ENCODE assay signal across 11 mouse cellular contexts in the genomic region with DNA sequence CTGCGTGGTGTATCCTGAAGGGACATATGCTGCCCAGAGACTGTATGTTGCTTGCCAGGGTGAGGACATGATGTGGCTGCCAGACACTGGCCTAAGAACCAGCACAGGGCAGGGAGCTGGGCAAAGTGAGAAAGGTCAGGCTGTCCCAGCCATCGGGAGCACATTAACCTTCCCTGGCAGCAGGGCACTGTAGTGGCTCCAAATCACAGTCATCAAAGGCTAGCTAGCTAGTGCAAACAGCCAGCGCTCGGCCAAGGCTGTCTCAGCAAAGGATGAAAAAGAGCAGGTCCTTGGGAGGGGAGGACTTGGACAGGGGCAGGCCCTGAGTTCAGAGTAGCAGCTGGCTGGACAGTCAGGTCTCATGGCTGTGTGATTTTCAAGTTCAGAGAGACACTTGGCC.
DNase-seq lines count a peak whose midpoint lies in the region; TF ChIP-seq lines count a peak whose summit lies in the region.
"Had no signal": no experiment of that assay in that cellular context is flagged by ENCODE, and none has a peak within 500 bp of the region (broad histone marks: within the 10 kb centered on the region; RNA-seq: fewer than 3 reads in every experiment).

No protein-coding gene starts in this region.

- DNase-seq in liver, adult 2 months (ENCODE audit: extremely low read depth, low read depth, low spot score) = peak; percentile 99
- no peak for DNase-seq in liver
- DNase-seq in gastrocnemius, postnatal 25 days = peak; percentile 94
- peak; percentile 39 to 51 for DNase-seq in kidney, adult 8-10 months
- peak; percentile 85 for DNase-seq in ovary, adult 18-20 months (ENCODE audit: low spot score)
- DNase-seq in layer of hippocampus, postnatal 36 days = no peak
- DNase-seq in midbrain, embryonic 10.5 days (ENCODE audit: low spot score) = no peak
- no peak for DNase-seq in frontal cortex, postnatal 14 days (ENCODE audit: low spot score in 2 of 2)
- DNase-seq: embryo, embryonic 11 days; left cerebral cortex, postnatal 4 days had no signal

- no peaks in the 10 kb centered on the region for H3K36me3 ChIP-seq in liver, adult 2 months (ENCODE audit: control insufficient read depth, insufficient read depth, low read length)
- no peaks in the 10 kb centered on the region for H3K36me3 ChIP-seq in midbrain, embryonic 10.5 days
- H3K36me3 ChIP-seq: midbrain, embryonic 15.5 days had no signal

- no peaks in the 10 kb centered on the region for H3K27me3 ChIP-seq in liver, adult 2 months (ENCODE audit: control insufficient read depth, insufficient read depth, low read length)
- no peaks in the 10 kb centered on the region for H3K27me3 ChIP-seq in midbrain, embryonic 10.5 days (ENCODE audit: low read depth, poor library complexity, severe bottlenecking)
- H3K27me3 ChIP-seq: midbrain, embryonic 15.5 days had no signal

- 18% methylated on average over 4 of the region's 4 CpGs for WGBS in liver, adult 2 months
- 89% methylated on average over 4 of the region's 4 CpGs for WGBS in midbrain, embryonic 10.5 days

- TF ChIP-seq POLR2A in liver, adult 2 months (IDR thresholded peaks at IDR 0.05; ENCODE audit: extremely low read depth, insufficient read depth, low read length) = no peak

- no peak for TF ChIP-seq CTCF in liver, adult 2 months (IDR thresholded peaks at IDR 0.05; ENCODE audit: low read depth, low read length)

- H3K27ac ChIP-seq in liver, adult 2 months (replicated peaks; ENCODE audit: insufficient read depth, low read depth, low read length) = peak overlapping the region; percentile 85
- no peak overlapping the region for H3K27ac ChIP-seq in midbrain, embryonic 10.5 days (replicated peaks)
- H3K27ac ChIP-seq: midbrain, embryonic 15.5 days had no signal

- H3K4me1 ChIP-seq in liver, adult 2 months (ENCODE audit: control insufficient read depth, insufficient read depth, low read length) = peaks cover 15% of the 10 kb centered on the region
- H3K4me1 ChIP-seq in midbrain, embryonic 10.5 days = no peaks in the 10 kb centered on the region
- H3K4me1 ChIP-seq: midbrain, embryonic 15.5 days had no signal

- H3K9ac ChIP-seq in liver, adult 2 months (ENCODE audit: low read depth, low read length) = no peak overlapping the region
- H3K9ac ChIP-seq: midbrain, embryonic 15.5 days had no signal

- no peak overlapping the region for H3K4me3 ChIP-seq in liver, adult 2 months (ENCODE audit: insufficient read depth, low read depth, low read length)
- no peak overlapping the region for H3K4me3 ChIP-seq in midbrain, embryonic 10.5 days
- H3K4me3 ChIP-seq: midbrain, embryonic 15.5 days had no signal

- no peaks in the 10 kb centered on the region for H3K79me2 ChIP-seq in liver, adult 2 months (ENCODE audit: control insufficient read depth, insufficient read depth, low read length)

- H3K9me3 ChIP-seq in midbrain, embryonic 10.5 days (replicated peaks) = no peaks in the 10 kb centered on the region
- H3K9me3 ChIP-seq: midbrain, embryonic 15.5 days had no signal

Comparison
In these comparisons a context has a peak if more than half of its experiments do, and no peak if none do; other contexts are left out.
1. DNase-seq: peak in liver, adult 2 months (single experiment), gastrocnemius, postnatal 25 days (single experiment), kidney, adult 8-10 months (2 of 2) and ovary, adult 18-20 months (single experiment); none in liver (single experiment), layer of hippocampus, postnatal 36 days (0 of 2), midbrain, embryonic 10.5 days (single experiment) and frontal cortex, postnatal 14 days (0 of 2).